Mouse (Mus musculus) olfactory bulb, adult 2 months (tissue): ENCODE results near the gene Aoah.

Experiments used
- CTCF ChIP-seq: fragments of 200-500 bp; IDR thresholded peaks from 2 replicates; pipeline ENCODE4 v1.5.1; 2012; ENCODE audit warnings: low read depth, mild to moderate bottlenecking, low read length, moderate library complexity; ENCODE audit not compliant: insufficient read depth
- POLR2A ChIP-seq: fragments of 200-500 bp; IDR thresholded peaks from 2 replicates; pipeline ENCODE4 v1.6.1; 2012; ENCODE audit warnings: mild to moderate bottlenecking, low read depth, low read length, moderate library complexity; ENCODE audit not compliant: insufficient read depth

GRCm38 (mm10) chr13:20937452-20937851, 143.5 kb downstream of the Aoah start:
- TF ChIP-seq CTCF (peak; percentile 59; the same call in 1 of the 2 replicates), POLR2A (no peak)
